Mouse (Mus musculus): ENCODE measurements at regions not wholly inside any gene's neighbourhood (a gene's known extent, or its start where the extent isn't known, plus 50 kb on each side); places are given as distances from the start of the nearest gene placed in this dataset.

DNA sequence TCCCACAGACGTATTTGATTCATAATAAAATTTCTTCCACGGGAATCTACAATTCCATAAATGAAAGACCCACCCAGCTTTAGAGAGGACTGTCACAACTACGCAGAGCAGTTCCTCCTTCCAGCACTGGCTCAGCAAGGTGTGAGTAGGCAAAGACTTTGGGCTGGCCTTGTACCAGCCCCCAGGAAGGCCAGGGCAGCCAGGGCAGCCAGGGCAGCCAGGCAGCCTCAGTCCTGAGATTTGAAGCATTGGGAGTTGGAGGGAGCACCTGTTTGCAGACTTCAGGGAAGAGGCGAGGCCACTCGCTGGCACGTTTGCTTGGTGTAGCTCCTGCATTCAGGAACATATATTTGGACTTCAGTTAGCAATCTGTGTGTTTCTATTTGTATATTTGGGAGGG, 70.0 kb upstream of the Spaca7 start:
- no peak for DNase-seq (ENCODE audit: low spot score in 2 of 2)

DNA sequence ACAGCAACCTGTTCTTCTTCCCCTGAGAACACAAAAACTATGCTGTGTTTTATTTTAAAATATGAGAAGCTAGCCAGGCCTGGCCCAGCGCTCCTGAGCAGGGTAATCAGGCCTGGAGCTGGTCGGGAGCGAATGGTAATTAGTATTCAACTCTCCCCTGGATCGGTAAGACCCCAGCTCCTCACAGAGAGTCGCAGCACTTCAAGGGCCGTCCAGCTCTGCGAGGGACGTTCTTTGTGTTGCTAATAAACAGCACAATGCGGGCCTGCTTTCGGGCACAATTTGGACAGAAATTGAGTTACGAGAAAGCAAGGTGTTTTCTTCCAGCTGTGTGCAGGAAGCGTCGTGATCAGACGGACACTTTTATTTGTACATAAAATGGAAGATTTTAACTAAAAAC, 69.5 kb upstream of the Spaca7 start:
- DNase-seq (ENCODE audit: low spot score in 2 of 2), result no peak

DNA sequence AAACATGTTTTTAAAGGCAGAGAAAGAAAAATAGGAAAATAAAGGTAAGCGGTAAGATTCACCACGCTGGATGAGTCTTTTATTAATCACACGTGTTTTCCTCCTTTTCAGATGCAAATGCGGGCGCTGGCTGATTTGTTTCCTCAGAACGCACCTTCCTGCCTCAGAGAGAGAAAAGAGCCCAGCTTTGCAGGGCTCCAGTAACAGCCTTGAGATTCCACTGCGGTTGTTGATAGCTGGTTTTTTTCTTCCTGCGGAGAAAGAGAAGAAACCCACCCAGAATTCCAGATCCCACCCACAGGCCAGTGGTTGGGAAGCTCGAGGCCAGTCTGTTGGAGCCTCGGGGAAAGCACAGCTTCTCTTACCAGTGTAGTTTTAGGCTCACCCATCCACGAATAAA, 68.6 kb upstream of the Spaca7 start:
- DNase-seq (ENCODE audit: low spot score in 2 of 2), result no peak

DNA sequence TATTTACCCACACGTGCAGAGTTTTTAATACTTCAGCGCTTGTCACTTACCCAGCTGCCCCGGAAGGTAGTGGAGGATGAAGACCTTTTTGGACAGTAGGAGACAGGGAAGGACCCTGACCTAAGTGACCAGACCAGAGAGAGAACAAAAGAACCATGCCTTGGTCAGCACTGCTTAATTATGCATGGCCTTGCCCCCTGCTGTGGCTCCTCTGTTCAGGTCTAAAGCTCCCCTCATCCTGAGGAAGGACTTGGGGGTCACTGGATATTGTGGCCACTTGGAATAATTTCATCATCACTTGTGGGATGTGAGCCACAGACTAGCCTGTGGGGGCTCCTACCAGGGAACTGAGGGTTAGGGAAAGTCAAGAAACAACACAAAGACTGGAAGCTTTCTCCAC, 68.1 kb upstream of the Spaca7 start:
- no peak for DNase-seq (ENCODE audit: low spot score in 2 of 2)

DNA sequence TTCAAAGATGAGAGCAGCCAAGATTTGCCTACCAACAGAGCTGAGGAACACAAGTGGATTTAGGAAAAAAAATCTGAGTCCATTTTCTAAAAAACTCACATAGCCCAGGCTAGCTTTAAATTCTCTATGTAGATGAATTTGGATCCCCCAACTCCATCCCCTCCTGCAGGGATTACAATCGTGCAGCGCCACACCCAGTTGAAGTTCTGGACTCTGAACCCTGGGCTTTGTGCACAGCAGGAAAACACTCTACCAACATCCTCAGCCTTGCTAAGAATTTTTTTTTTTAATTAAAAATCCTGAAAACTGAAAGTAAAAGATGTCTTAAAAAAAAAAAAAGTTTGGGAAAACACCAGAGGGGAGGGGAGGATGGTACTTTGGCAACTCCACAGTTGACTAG, 62.6 kb upstream of the Spaca7 start:
- no peak for DNase-seq (ENCODE audit: low spot score in 2 of 2)

DNA sequence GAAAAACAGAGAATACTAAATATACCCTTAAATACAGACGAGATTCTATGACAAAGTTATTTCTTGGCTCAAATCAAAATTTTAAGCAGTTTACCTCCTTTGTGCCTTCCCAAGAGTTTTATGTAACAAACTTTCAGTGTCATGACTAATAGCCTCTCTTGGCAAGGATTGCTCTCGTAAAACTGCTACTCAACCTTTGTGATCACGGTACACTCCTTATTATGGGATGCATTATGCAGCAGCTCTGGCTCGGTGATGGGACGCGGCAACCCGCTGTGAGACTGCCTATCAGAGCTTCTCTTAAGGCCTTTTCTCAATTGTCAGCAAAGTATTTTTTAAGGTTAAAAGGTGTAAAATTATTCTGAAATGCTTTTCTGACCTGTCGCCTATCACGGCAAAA, 59.8 kb upstream of the Spaca7 start:
- DNase-seq (ENCODE audit: low spot score in 2 of 2), result no peak

DNA sequence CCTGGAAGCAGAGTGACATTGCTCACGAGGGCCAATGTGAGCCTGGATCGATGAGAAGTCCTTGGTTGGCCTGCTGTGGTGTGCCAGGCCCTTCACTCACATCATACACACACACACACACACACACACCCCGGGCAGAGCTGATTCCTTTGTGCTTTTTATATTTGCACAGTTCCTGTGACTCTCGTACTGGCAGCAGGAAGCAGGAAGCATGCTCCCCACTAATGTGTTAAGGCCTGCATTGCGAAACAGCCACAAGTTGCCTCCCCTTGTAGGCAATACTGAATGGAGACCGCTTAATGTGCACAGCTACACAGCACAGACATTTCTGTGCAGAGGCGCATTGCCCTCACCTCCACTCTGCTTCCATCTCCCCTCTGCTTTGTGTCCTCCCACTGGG, 58.7 kb upstream of the Spaca7 start:
- DNase-seq (ENCODE audit: low spot score in 2 of 2), result no peak

DNA sequence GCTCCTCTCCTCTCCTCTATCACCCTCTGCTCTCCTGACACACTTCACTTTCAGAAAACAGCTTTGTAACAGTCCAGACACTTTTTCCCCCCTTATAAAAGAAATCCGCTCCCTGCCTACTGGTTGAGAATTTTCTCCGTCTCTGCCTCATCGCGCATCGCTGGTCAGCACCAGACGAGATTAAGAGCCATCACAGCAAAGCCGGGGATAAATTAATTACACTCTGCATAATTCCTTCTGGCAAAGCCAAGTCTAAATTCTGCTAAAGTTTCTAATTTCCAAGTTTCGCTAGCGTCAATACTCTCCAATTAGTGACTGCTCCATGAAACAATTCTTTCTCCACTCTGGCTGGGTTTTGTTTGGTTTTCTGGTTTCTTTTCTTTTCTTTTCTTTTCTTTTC, 51.2 kb upstream of the Spaca7 start:
- DNase-seq (ENCODE audit: low spot score in 2 of 2), result no peak
